15 mouse cellular contexts compared by ENCODE assay signal in the genomic region with DNA sequence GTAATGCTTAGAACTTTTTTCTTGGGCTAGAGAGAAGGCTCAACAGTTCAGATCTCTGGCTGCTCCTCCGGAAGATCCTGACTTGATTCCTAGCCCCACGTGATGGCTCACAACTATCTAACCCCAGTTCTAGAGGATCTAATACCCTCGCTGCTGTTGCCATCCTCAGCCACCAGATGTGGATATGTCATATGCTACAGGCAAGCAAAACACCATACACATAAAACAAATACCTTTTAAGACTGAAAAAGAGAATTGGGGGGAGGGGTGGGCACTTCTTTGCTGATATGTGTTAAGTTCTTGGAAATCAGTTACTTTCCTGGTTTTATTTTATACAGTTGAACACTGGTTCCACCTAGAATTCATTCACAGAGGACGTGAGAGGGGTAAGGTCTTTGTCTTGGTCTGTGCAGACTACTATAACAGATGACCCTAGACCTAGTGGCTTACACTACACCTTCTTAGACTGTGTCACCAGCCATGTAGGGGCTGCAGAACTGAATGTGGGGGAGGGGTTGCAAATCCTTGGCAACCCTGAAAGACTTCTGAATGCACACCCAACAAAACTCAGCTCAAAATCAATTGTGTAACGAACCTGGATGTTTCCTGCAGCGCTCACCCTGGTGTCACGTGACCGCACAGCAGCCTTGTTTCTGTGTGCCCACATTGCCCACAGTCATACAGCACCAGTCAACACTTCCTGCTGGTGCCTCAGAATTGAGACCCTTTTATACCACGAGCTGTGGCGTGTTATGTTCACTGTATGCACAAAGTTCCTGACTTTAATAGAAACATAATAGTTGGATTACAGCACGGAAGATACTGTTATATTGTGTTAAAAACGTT. TPM values are rescaled to one million over a fixed set of nuclear protein-coding genes. Genes with fewer than 3 reads are reported as not detected.
DNase-seq lines count a peak whose midpoint lies in the region; ATAC-seq and TF ChIP-seq lines count a peak whose summit lies in the region.
"Had no signal": no experiment of that assay in that cellular context is flagged by ENCODE, and none has a peak within 500 bp of the region (broad histone marks: within the 10 kb centered on the region; RNA-seq: fewer than 3 reads in every experiment).

No protein-coding gene starts in this region.

- no peaks in the 10 kb centered on the region for H3K9me3 ChIP-seq in midbrain, embryonic 11.5 days (ENCODE audit: control insufficient read depth, low read length)
- H3K9me3 ChIP-seq: liver, embryonic 15.5 days; stomach, embryonic 15.5 days had no signal

- no peaks in the 10 kb centered on the region for H3K27me3 ChIP-seq in spleen, adult 2 months (ENCODE audit: control insufficient read depth, insufficient read depth, low read length)
- H3K27me3 ChIP-seq in midbrain, embryonic 11.5 days (ENCODE audit: control insufficient read depth, insufficient read depth, low read length): no peaks in the 10 kb centered on the region
- H3K27me3 ChIP-seq: liver, embryonic 15.5 days; stomach, embryonic 15.5 days had no signal

- no peak for TF ChIP-seq CTCF in spleen, adult 2 months (IDR thresholded peaks at IDR 0.05; ENCODE audit: extremely low read depth, insufficient read depth, insufficient read length, insufficient replicate concordance)

- peak overlapping the region; percentile 36; the same call in 1 of the 2 replicates for H3K27ac ChIP-seq in spleen, adult 2 months (ENCODE audit: insufficient read depth, low read length)
- no peak overlapping the region for H3K27ac ChIP-seq in midbrain, embryonic 11.5 days (ENCODE audit: low read depth, low read length)
- H3K27ac ChIP-seq: left cerebral cortex, adult 2 months; liver, embryonic 15.5 days; stomach, embryonic 15.5 days had no signal

- H3K4me2 ChIP-seq in midbrain, embryonic 11.5 days: no peak overlapping the region
- H3K4me2 ChIP-seq: liver, embryonic 15.5 days; stomach, embryonic 15.5 days had no signal

- no peak for TF ChIP-seq POLR2A in spleen, adult 2 months (IDR thresholded peaks at IDR 0.05; ENCODE audit: low read depth, low read length)

- H3K4me1 ChIP-seq in spleen, adult 2 months (ENCODE audit: control insufficient read depth, insufficient read depth, insufficient read length): peaks cover 2% of the 10 kb centered on the region; the same call in 1 of the 2 replicates
- H3K4me1 ChIP-seq in midbrain, embryonic 11.5 days (ENCODE audit: control insufficient read depth, insufficient read depth, low read length): 0 out of 2 replicates have a peak, but pooled peaks cover 2% of the 10 kb centered on the region
- H3K4me1 ChIP-seq: liver, embryonic 15.5 days; stomach, embryonic 15.5 days had no signal

- H3K36me3 ChIP-seq in spleen, adult 2 months (ENCODE audit: control insufficient read depth, insufficient read depth, low read length): no peaks in the 10 kb centered on the region
- H3K36me3 ChIP-seq in midbrain, embryonic 11.5 days (ENCODE audit: control insufficient read depth, insufficient read depth, low read length): no peaks in the 10 kb centered on the region
- H3K36me3 ChIP-seq: liver, embryonic 15.5 days; stomach, embryonic 15.5 days had no signal

- H3K4me3 ChIP-seq in spleen, adult 2 months (ENCODE audit: extremely low read depth, insufficient read depth, insufficient read length): no peak overlapping the region
- H3K4me3 ChIP-seq in midbrain, embryonic 11.5 days (ENCODE audit: low read depth, low read length): no peak overlapping the region
- H3K4me3 ChIP-seq: left cerebral cortex, adult 2 months; liver, embryonic 15.5 days; stomach, embryonic 15.5 days had no signal

- H3K9ac ChIP-seq in midbrain, embryonic 11.5 days (ENCODE audit: low read length): no peak overlapping the region
- H3K9ac ChIP-seq: liver, embryonic 15.5 days; stomach, embryonic 15.5 days had no signal

- peak; percentile 42 to 55 for DNase-seq in spleen, adult 2 months (ENCODE audit: low read depth in 1 of 2, low spot score in 2 of 2)
- no peak for DNase-seq in spleen, adult 12 weeks (ENCODE audit: low spot score)
- DNase-seq in natural killer cell, adult 2 months (ENCODE audit: low spot score in 2 of 2): peak; percentile 46 to 54
- DNase-seq in layer of hippocampus, adult 9-11 months: no peak
- no peak for DNase-seq in midbrain, embryonic 11.5 days (ENCODE audit: low spot score, missing footprints)
- DNase-seq in urinary bladder, postnatal 14 days (ENCODE audit: low spot score): no peak
- DNase-seq: cerebellum, postnatal 36 days; kidney, postnatal 14 days had no signal

- 24% methylated on average over 12 of the region's 12 CpGs for WGBS in spleen, adult 2 months
- WGBS in midbrain, embryonic 11.5 days: 83% methylated on average over 12 of the region's 12 CpGs

- peak; percentile 89 for ATAC-seq in common myeloid progenitor, adult 5-6 weeks (replicated peaks; ENCODE audit: low read depth, poor library complexity, severe bottlenecking)
- no peak for ATAC-seq in midbrain, embryonic 11.5 days (ENCODE audit: low FRiP score)

RNA-seq across cellular contexts. Expression of a gene that starts 3.9 kb away (rescaled TPM):
- not detected in 2 replicates for polyA plus RNA-seq in spleen, adult 2 months (2012; rRNA removed)
- not detected in 2 replicates for total RNA-seq in common myeloid progenitor, adult 5-6 weeks (2017)
- not detected in 2 replicates for polyA plus RNA-seq in midbrain, embryonic 11.5 days (2014; fragmentation: Nextera tagmentation; extraction: Ambion mirVana)
- total RNA-seq: adrenal gland, postnatal 36 days; gastrocnemius, postnatal 4 days; left cerebral cortex, adult 2 months had no signal
- polyA plus RNA-seq: hindbrain, embryonic 11.5 days; liver, embryonic 15.5 days; stomach, embryonic 15.5 days had no signal

RNA-seq across cellular contexts. Expression of a gene that starts 58.2 kb away (rescaled TPM):
- 57.6 and 94.0 TPM in 2 replicates for polyA plus RNA-seq in spleen, adult 2 months (2012; rRNA removed)
- total RNA-seq in common myeloid progenitor, adult 5-6 weeks (2017): 23.2 and 35.5 TPM in 2 replicates
- polyA plus RNA-seq in midbrain, embryonic 11.5 days (2014; fragmentation: Nextera tagmentation; extraction: Ambion mirVana): 13.7 and 18.7 TPM in 2 replicates

Comparison
In these comparisons a context has a peak if more than half of its experiments do, and no peak if none do; other contexts are left out.
1. DNase-seq: peak in spleen, adult 2 months (2 of 2) and natural killer cell, adult 2 months (2 of 2); none in spleen, adult 12 weeks (single experiment), layer of hippocampus, adult 9-11 months (single experiment), midbrain, embryonic 11.5 days (single experiment) and urinary bladder, postnatal 14 days (single experiment).